Mouse (Mus musculus): Measurements from ENCODE around the gene Celf5.

Gene Celf5

DNA sequence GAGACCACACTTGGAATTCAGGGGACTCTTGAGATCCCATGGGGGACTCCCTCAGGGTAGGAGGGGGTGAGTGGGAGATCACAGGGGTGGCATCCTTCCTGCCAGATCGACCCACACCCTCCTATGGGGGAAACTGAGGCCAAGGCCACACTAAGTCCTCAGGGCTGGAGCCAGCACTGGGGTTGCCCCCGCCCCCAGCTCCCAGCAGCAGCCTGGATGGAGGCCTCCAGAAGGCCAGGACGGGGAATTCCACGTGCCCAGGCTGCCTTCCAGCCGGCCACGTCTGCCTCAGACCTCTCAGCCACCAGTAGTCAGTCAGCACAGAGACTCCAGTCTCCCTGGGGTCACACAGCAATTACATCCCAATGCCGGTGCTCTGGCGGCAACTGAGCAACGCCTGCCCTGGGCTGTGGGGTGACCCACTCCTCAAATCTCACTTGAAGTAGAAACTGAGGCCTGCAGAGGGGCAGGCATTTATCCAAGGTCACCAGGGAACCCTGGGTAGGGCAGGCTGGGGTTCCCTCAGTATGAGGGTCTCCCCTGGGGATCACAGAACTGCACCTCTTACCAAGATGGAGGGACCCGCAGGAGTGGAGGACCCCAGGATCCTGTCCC lies 57.2 kb downstream of the Celf5 start:
- peak; percentile 84 for DNase-seq

DNA sequence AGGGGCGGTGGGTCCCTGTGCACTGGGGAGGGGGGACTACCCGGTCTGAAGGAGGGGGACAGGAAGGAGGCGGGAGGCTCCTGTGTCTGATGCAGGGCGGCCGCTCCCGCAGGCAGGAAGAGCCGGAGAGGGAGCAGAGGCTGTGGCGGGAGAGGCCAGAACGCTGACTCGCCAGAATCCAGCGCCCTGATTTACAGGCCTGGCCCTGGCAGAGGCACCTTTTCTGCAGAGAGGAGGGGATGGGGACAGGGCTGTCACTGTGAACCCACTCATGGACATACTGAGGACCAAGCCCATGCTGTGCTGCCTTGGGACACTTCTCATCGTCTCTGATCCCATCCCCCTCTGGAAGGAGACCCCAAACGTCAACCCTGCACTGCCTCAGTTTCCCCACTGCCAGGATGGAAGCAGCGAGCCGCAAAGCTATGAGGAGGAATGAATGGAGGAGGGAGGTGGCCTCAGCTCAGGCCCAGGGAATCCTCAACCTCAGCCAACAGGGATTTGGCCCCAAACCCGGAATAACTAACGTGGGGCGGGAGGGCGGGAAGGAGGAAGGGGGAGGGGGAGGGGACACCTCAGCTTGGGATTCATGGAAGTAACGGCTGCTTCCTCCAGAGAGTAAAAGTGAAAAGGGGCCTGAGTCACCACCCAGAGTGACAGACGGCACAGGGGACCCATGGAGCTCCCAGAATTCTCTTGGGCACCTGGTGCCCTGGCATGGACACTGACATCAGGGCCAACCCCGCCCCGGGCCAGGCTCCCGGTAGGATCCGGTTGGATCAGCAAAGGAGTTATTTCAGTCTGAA lies 58.1 kb downstream of the Celf5 start:
- peak; percentile 93 for DNase-seq

DNA sequence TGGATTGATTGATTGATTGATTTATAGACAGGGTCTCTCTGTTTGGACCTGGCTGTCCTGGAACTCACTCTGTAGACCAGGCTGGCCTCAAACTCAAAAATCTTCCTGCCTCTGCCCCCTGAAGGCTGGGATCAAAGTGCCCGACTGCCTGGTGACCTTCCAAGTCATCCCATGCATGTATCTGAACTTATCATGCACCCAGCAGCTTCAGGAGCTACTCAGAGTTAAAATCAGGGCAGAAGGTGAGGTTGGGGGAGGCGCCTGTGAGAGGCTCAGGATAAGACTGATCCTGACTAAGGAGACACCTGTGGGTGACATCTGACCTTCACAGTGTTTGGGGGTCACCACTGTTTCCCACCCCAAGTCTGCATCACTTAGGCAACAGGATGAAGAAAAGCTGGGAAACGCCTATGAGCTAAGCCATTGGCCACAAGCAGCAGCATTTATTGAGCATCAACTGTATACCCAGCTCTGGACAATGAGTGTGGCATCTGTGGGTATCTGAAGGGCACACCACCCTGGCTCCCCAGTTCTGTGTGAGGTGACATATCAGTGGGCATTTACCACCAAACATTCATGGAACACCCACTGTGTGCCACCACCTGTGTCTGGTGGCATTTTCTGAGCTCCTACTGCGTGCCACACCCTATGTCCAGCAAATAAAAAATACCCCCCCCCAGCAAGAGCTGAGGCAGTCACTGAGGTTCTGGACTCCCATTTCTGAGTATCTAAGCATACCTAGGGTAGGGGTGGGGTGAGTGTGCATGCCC lies 58.8 kb downstream of the Celf5 start:
- DNase-seq, result peak; percentile 60

DNA sequence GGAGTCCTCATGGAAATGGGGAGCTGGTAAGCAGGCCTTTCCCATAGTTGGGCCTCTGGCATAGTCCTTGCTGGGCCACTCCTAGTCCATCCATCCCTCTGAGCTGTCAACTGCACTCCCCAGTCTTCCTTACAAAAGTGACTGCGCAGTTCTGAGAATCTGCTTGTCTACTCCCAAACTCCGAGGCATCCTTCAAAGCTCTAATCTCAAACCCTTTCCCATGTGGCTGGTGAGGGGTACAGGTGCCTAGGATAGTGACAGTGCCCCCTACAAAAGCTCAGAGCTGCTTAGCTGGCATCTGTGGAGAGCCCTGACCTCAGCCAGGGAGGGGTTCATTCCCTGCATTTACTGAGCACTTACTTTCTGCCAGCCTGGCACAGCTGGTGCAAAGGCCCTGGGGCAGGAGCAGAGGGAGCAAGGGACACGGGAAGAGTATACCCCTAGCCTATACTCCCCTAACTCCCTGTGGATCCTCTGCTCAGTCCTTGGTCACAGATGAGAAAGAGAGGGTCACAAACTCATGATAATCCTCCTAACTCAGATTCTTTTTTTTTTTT lies 59.8 kb downstream of the Celf5 start:
- DNase-seq, result peak; percentile 49

DNA sequence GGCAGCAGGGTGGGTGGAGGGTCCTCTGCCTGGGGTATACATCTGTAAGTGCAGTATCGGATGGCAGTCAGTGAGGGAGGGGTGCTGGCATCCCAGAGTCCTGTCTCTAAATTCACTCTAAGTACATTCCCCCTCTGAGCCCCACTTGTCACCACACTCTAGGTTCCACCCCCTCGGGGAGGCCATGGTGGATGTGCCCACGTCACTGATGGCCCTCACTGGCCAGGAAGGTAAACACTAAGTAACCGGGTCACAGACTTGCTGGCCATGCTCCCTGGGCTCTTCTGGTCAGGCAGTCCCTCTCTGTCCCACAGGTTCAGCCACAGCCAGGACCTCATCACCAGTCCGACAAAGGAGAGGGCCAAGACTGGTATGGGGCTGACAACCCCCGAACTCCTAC lies 60.3 kb downstream of the Celf5 start:
- peak; percentile 69 for DNase-seq

DNA sequence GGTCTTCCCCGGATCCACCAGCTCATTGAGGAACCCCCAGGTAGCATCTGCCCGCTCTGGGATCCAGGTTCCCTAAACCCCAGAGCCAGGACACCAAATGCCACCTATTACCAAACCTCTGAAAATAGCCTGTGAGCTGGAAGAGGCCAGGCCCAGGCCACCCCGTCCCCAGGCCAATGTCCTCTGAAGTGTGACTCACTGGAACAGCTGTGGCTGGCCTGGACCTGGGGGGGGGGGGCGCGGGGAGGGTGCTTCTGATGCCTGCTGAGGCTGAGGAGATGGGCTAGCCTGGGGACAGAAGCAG lies 60.8 kb downstream of the Celf5 start:
- DNase-seq, result no peak

DNA sequence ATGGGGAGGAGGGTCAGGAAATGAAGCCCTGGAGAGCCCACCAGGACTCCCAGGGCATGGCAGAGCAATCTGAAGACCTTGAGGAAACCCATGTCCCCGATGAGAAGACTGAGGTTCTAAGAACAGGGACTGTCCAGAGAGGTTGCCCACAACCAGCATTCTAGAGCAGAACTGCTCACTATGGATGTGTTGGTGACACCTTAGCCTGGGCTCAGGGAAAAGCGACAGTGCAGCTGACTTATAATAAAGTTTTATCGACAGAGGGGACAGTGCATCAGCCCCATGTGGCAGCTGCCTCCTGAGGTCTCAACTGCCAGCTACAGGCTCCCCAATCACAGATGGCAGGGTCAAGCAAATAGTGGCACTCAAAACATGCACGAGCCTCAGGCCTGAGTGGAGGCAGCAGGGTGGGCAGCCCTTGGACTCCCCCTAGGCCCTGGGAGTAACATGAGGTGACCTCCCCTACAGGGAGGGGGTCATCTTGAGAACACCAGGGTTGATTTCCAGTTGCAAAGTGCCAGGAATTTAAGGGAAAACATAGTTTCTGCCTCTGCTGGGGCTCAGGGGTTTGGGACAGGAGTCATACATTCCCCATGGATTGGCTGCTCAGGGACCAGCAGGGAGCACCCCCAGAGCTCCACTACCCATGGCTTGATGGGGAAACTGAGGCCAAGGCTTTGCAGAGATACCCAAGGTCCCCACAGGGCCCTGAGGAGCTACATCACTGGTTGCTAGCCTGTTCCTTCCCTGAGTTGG lies 61.3 kb downstream of the Celf5 start:
- DNase-seq, result peak; percentile 57

DNA sequence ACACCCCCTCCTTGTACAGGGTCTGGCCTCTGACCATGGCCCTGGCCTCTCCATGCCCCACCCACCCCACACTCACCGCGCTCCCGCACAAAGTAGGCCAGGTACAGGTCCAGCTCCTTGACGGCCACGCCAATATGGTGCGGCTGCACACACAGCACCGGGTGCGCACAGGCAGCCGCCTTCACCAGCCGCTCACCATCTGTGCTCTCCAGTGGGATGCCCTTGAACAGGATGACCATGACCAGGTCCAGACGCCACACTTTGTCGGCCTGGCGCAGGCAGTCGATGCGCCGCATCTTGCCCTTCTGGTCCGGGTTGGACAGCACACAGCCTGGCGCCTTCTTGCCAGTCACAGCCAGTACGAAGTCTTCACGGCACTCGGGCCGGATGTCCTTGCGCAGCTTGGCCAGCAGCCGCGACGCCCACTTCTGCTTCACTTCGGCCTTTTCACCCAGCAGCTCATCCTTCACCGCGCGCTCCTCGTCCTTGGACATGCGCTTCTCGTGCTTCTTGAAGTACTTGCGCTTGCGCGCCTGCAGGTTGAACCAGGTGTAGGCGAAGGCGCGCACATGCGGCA lies 62.2 kb downstream of the Celf5 start:
- DNase-seq, result peak; percentile 80

DNA sequence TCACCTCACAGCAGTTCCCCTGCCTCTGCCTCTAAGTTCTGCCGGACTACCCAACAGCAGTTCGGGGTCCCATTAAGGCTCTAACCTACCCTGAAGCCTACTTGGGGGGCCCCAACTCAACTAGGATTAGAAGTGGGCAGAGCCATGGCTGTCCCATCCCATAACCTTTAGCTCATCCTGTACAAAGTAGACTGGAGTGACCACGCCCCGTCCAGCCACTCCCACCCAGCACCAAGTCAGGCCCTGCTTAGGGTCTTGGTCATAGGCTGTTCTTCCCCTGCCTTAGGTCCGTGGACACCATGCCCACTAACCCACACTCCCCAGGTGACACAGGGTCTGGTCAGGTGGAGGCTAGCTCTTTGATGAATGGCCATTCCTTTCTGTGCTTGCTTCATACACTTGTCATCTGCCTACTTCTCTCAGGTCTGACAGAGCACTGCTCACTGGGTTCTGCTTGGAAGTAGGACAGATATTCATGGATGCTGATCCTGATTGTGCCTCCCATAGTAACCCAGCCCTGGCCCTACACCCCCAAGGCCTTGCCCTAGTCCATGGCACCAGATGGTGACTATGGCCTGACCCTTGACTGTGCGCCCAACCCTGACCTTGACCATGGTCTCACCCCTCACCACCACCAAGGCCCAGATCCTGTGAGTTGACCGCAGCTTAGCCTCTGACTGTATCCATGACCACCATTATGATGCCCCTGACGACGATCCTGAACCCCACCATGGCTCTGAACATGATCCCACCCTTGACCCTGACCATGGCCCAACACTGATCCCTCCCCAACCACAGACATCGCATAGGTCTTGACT lies 63.2 kb downstream of the Celf5 start:
- peak; percentile 54 for DNase-seq

DNA sequence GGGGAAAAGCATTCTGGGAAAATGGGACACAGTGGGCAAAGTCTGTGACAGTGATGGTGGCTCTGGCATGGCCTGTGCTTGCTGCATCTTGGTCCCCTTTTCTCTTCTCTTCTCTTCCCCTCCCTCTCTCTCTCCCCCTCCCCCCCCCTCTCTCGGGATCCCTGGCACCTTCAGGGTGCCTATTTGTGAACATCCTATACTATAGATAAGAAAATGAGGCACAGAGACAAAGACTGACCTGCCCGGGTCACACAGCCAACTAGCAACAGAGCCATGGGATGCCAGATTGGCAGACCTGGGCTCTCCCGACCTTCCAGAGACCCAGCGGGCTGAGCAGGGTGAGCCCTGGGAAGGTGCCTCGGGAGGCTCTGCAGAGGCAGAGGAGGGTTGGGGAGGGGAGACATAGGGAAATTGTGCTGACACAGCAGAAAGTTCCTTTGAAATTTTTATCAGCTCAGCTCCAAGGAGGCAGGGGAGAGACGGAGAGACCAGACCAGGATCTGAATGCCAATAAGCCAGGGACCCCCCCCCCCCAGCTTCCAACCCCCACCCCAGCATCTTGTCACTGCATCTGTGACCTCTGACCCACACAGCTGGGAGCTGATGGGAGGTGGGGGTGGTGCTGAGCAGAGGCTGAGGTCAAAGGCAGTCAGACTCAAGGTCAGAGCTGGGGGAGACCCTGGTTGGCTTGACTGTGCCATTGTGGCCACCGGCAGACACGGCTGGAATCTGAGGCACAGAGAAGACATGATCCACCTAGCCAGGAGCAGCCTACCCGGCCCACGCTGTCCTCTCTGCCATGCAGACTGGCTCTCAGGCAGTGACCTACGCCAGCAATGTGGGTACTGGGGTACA lies 64.1 kb downstream of the Celf5 start:
- peak; percentile 62 for DNase-seq

DNA sequence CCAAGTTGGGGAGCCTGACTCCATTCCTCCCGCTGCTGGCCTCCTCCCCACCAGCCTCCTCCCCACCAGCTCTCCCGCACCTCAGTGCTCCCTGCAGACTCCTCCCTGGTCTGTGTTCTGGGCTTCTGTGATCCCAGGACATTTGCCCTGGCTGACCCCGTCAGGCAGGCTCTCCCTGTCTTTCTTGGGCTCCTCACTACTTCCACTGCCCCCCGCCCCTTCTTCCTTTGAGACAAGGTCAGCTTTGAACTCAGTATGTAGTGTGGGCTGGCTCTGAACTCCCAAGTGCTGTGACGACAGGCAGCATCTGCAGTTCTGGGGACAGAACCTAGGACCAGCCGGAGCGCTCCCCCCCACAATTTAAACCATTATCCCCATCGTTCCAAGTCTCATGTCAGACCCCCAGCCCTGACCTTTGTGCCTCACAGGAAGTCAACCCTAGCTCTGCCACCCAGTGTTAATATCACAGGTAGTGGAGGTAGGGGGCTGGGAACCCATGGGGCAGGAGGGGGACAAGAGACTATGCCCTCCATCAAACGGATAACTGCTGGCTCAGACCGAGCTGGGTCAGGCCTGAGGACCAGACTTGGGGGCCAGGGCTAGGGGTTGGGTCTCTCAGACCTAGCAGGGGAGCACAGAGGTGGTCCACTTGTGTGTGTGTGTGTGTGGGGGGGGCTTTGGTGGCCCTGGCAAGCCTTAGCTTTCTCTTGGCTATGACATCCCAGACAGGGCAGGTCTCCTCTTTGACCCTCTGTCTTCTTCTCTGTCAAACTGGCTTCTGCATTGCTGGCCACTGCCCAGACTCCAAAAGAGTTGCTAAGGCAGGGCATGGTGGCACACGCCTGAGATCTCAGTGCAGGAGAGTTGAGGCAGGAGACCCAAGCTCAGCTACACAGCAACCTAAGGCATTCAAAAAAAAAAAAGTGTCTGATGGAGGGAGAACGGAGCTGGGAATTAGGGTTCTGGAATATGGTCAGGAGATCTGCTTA lies 65.0 kb downstream of the Celf5 start:
- DNase-seq, result peak; percentile 76

DNA sequence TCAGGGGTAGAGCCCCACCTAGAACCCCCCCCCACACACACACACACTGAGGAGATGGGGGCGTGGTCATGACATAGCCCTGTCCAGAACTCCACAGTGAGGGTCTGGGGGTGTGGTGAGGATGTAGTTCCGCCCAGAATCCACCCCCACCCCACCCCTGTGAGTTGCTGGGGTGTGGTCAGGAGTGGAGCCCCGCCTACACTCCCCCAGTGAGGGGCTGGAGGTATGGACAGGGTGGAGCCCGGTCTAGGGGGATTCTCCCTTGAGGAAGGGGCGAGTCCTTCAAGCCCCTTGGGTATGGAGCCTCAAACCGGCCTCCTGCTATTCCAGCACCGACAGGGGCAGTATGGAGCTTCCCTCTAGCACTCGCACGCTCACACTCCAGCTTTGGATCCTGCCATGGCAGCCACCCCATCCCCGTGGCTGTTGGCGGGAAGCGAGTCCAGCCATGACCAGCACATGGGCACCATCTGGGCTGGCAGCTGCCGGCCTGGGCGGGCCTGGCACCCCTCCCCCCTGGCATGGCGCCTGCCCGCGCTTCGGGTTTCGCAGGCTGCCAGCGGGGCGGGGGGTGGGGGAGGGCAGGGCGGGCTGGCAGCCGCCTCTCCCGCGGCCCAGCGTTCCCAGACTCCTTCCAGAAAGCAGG lies 65.8 kb downstream of the Celf5 start:
- DNase-seq, result peak; percentile 97

DNA sequence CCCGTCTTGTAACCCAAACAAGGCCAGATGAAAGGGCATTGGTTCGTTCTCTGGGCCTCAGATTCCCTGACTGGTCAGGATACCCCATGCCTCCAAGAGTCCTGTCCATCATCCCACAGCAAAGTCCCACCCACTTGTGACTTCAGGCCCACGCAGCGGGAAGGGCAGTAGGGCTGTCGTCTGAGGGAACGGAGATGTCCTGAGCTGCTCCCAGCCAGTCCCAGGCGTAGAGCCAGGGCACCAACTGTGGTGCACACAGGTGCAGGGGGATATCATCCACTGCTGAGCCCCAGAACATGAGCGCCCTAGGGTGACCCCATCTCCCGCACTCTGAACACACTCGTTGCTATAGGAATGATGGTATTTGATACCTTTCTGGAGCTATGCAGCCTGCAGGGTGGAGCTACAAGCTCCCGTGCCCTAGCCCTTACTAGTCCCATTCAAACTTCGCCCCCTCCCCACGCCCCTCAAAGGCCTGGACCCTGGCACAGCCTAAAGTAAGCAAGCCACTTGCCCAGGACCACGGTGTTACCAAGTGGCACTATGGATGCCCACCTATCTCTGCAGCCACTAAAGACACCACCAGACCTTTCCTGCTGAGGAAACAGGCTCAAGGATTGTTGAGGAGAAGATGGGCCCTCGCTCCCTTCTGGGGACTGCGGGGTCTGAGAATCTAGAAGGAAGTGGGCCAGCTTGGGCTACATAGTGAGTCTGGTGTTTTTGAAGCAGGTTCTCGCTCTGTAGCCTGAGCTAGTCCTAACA lies 66.8 kb downstream of the Celf5 start:
- peak; percentile 81 for DNase-seq

DNA sequence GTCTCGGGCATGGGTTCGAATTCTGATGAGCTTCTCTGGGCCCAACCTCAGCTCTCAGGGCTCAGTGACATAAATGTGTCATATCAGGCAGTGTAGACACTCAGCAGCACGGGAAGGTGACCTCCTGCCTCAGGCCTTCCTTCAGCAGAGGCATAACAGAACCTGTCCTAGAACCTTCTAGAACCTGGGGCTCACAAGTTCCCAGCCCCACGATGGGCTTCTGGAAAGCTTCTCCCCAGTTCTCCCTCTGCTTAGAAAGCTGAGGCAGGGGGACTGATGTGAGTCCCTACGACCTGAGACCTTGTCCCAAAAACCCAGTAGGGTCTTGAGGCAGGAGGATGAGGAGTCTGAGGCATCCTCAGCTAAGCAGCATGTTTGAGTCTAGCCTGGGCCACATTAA lies 67.4 kb downstream of the Celf5 start:
- DNase-seq, result no peak

DNA sequence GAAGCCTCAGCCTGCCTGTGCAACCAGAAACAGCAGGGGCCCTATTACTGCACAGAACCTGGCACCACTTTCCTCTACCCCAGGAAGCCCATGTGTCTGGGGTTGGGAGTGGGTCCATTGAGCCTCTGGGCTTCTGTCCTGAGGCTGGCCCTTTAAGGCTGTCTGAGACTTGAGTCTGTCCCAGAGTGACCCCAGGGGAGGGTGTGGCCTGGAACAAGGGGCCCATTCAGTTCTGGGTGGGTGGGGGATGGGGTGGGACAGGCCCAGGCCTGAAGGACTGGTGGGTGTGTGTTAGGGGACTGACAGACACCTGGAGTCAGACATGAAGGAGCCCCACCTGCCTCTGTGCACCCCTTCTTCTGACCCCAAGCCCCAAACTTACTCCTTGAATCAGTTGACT lies 67.8 kb downstream of the Celf5 start:
- DNase-seq, result no peak

DNA sequence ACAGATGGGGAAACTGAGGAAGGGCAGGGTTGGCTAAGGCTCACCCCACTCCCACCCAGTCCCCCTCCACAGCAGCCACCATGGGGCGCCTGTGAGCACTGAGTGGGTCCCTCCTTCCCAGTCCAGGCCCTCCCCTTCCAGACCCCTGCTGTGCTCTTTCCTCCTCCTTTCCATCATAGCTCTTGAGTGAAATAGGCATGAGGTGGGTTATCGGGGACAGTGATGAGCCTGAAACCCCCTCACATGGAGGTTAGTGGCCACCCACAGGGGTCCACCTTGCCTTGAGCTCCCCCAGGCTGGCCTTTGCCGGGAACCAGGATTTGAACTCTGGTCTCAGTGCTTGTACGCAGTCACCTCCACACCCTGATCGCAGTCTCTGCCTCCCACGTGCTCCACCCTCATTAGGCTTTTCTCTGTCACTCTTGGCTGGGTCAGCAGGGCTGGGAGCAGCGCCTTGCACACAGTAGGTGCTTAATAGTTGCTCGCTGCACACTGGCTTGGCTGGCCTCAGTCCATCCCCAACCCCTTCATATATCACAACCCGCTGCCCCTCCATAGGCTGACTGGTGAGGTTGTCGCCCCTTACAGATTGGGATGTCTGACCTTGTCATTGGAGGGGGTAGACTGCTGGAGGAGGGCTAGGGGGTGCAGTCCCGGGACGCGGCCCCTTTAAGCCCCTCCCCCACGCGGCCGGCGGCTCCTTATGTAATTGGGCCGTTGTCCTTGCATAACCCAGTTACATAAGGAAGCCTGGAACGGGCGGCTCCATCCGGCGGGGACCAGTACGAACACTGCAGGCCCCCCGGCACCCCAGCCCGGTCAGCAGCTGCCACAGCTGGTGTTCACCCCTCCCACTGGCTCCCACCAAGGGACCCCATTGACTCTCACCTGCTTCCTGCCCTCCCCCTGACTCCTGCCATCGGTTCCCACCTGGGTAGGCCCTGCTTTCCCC lies 68.9 kb downstream of the Celf5 start:
- peak; percentile 90 for DNase-seq
